Mouse (Mus musculus): ENCODE results near the gene Ssbp3.

Gene Ssbp3

GRCm38 (mm10) chr4:106934931-106935582, 24.6 kb downstream of the Ssbp3 start:
- no peak for DNase-seq (ENCODE audit: low spot score)

GRCm38 (mm10) chr4:106935583-106935935, 25.1 kb downstream of the Ssbp3 start:
- DNase-seq (ENCODE audit: low spot score), result no peak

- DNase-seq (ENCODE audit: low spot score), result no peak
Observed at GRCm38 (mm10) chr4:106936041-106936440, 25.5 kb downstream of the Ssbp3 start.

GRCm38 (mm10) chr4:106936741-106937140, 26.2 kb downstream of the Ssbp3 start:
- DNase-seq (ENCODE audit: low spot score), result peak; percentile 83

GRCm38 (mm10) chr4:106938506-106939222, 28.2 kb downstream of the Ssbp3 start:
- DNase-seq (ENCODE audit: low spot score), result no peak

- DNase-seq (ENCODE audit: low spot score), result peak; percentile 78
Observed at GRCm38 (mm10) chr4:106939223-106939918, 28.9 kb downstream of the Ssbp3 start.

GRCm38 (mm10) chr4:106939919-106940227, 29.4 kb downstream of the Ssbp3 start:
- DNase-seq (ENCODE audit: low spot score), result no peak

- DNase-seq (ENCODE audit: low spot score), result no peak
Observed at GRCm38 (mm10) chr4:106940945-106941344, 30.4 kb downstream of the Ssbp3 start.

GRCm38 (mm10) chr4:106941475-106941874, 31.0 kb downstream of the Ssbp3 start:
- DNase-seq (ENCODE audit: low spot score), result no peak

GRCm38 (mm10) chr4:106942491-106942890, 32.0 kb downstream of the Ssbp3 start:
- DNase-seq (ENCODE audit: low spot score), result no peak

GRCm38 (mm10) chr4:106943627-106944026, 33.1 kb downstream of the Ssbp3 start:
- no peak for DNase-seq (ENCODE audit: low spot score)

GRCm38 (mm10) chr4:106944898-106945297, 34.4 kb downstream of the Ssbp3 start:
- DNase-seq (ENCODE audit: low spot score), result no peak

- no peak for DNase-seq (ENCODE audit: low spot score)
Observed at GRCm38 (mm10) chr4:106947741-106948140, 37.2 kb downstream of the Ssbp3 start.

- DNase-seq (ENCODE audit: low spot score), result no peak
Observed at GRCm38 (mm10) chr4:106948546-106948945, 38.0 kb downstream of the Ssbp3 start.

GRCm38 (mm10) chr4:106949200-106949599, 38.7 kb downstream of the Ssbp3 start:
- no peak for DNase-seq (ENCODE audit: low spot score)

GRCm38 (mm10) chr4:106950801-106951200, 40.3 kb downstream of the Ssbp3 start:
- DNase-seq (ENCODE audit: low spot score), result no peak

- DNase-seq (ENCODE audit: low spot score), result no peak
Observed at GRCm38 (mm10) chr4:106951455-106951854, 41.0 kb downstream of the Ssbp3 start.

- peak; percentile 60 for DNase-seq (ENCODE audit: low spot score)
Observed at GRCm38 (mm10) chr4:106953221-106953620, 42.7 kb downstream of the Ssbp3 start.

GRCm38 (mm10) chr4:106953760-106954159, 43.3 kb downstream of the Ssbp3 start:
- DNase-seq (ENCODE audit: low spot score), result no peak

GRCm38 (mm10) chr4:106955729-106956712, 45.5 kb downstream of the Ssbp3 start:
- DNase-seq (ENCODE audit: low spot score), result no peak

- DNase-seq (ENCODE audit: low spot score), result no peak
Observed at GRCm38 (mm10) chr4:106958117-106958516, 47.6 kb downstream of the Ssbp3 start.

- no peak for DNase-seq (ENCODE audit: low spot score)
Observed at GRCm38 (mm10) chr4:106958561-106958960, 48.1 kb downstream of the Ssbp3 start.
